Mouse (Mus musculus): Measurements from ENCODE around the gene Dnhd1.
"Not testable (repeated sequence)": the region's sequence is repeated elsewhere in the genome, so short reads cannot be mapped to it uniquely, and the experiment has no call there.

Gene Dnhd1

GRCm38 (mm10) chr7:105741978-105742377, 91.4 kb downstream of the Dnhd1 start:
- DNase-seq: no peak

- DNase-seq: not testable (repeated sequence)
These were observed 92.0 kb downstream of the Dnhd1 start for GRCm38 (mm10) chr7:105742539-105743215.

GRCm38 (mm10) chr7:105743246-105743925, 92.8 kb downstream of the Dnhd1 start:
- not testable (repeated sequence) for DNase-seq

GRCm38 (mm10) chr7:105743926-105744590, 93.4 kb downstream of the Dnhd1 start, which contains the start of gene Taf10:
Taf10 (minus strand) TSS chr7:105744361.
- peak; percentile 88 to 94 for DNase-seq

- DNase-seq: no peak
These were observed 97.1 kb downstream of the Dnhd1 start for GRCm38 (mm10) chr7:105747776-105748175.

- peak; percentile 93 for DNase-seq
These were observed 101.1 kb downstream of the Dnhd1 start, which contains the start of gene Tpp1 for GRCm38 (mm10) chr7:105751491-105752433. Tpp1 (minus strand) TSS chr7:105752235.

- no peak for DNase-seq
These were observed 102.1 kb downstream of the Dnhd1 start for GRCm38 (mm10) chr7:105752716-105753115.

GRCm38 (mm10) chr7:105753281-105753680, 102.7 kb downstream of the Dnhd1 start:
- no peak for DNase-seq

GRCm38 (mm10) chr7:105761813-105762484, 111.3 kb downstream of the Dnhd1 start:
- DNase-seq: no peak

GRCm38 (mm10) chr7:105762517-105763270, 112.1 kb downstream of the Dnhd1 start:
- DNase-seq: no peak

GRCm38 (mm10) chr7:105764331-105764730, 113.7 kb downstream of the Dnhd1 start:
- no peak for DNase-seq

GRCm38 (mm10) chr7:105767729-105768165, 117.1 kb downstream of the Dnhd1 start:
- peak; percentile 44 to 71 for DNase-seq

GRCm38 (mm10) chr7:105769959-105770358, 119.3 kb downstream of the Dnhd1 start:
- DNase-seq: no peak

All from kidney, postnatal 25 days (tissue).